Mouse (Mus musculus) megakaryocyte, embryonic 14.5 days (primary cell): ENCODE results near the gene Rgmb.

Experiments
- FLI1 ChIP-seq: IDR thresholded peaks from 2 replicates; pipeline ENCODE4 v1.6.1; 2012; ENCODE audit warnings: low read length, inconsistent platforms, mixed read lengths
- GATA1 ChIP-seq: IDR thresholded peaks from 3 replicates; pipeline ENCODE4 v1.6.1; 2012; ENCODE audit warnings: mixed read lengths, low read length, inconsistent platforms, borderline replicate concordance

DNA sequence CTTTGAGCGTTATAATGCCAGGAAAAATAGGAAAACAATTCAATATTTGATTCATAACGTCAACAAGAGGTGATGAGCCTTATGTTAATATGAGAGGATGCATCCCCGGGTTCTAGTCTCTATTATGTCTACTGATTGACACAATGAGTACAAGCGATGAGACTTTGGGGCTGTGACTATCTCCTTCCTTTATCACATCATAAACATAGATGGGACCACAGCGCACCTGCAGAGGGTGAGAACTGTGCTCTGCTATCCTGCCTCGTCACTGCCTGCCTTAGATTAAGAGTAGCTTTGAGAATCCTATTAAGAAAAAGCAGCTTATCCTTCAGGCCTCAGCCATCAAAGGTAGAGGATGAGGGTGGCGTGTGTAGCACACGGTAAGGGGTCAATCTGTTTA, 40.1 kb downstream of the Rgmb start:
- TF ChIP-seq GATA1 (no peak), FLI1 (no peak)
